Mouse (Mus musculus) naive thymus-derived CD4-positive, alpha-beta T cell, adult 2 months (primary cell): Measurements from ENCODE around the gene Rasgrf1.

Experiments
- DNase-seq: peaks from one replicate; pipeline ENCODE4 v3.0.0-alpha.2; 2011; ENCODE audit warnings: low read depth

The Rasgrf1 gene

DNA sequence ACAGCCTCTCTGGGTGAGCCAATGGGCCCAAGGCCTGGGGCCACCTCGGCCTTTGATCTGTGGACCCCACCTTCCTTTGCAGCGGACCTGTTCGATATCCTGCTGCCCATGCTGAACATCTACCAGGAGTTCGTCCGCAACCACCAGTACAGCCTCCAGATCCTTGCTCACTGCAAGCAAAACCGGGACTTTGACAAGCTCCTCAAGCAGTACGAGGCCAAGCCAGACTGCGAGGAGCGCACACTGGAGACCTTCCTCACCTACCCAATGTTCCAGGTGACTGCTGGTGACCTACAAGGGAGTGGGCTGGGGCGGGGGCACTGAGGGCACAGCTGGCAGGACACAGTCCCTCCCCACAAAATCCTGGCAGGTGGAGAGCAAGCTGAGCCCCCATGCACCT, 60.6 kb downstream of the Rasgrf1 start:
- no peak for DNase-seq

DNA sequence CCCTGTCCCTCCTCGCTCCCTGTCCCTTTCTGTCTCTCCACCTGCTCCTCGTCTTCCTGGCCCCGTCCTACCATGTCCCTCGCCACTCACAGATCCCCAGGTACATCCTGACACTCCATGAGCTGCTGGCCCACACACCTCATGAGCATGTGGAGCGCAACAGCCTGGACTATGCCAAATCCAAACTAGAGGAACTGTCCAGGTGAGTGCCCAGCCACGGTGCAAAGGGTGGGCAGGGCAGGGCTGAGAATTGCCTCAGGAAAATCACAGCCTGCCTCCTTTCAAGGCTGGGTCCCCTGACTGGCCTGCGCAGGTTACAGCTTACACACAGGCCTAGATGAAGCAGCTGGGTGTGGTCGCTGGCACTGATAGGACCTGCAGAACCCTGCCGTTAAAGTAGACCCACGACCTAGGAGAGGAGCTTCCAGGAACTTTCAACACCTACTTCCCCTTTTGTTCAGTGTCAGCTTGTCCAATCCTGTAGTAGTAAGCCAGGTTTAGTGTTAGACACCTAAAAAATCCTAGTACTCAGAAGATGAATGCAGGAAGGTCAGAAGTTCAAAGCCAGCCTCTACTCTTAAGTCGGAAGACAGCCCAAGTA, 61.3 kb downstream of the Rasgrf1 start:
- no peak for DNase-seq

DNA sequence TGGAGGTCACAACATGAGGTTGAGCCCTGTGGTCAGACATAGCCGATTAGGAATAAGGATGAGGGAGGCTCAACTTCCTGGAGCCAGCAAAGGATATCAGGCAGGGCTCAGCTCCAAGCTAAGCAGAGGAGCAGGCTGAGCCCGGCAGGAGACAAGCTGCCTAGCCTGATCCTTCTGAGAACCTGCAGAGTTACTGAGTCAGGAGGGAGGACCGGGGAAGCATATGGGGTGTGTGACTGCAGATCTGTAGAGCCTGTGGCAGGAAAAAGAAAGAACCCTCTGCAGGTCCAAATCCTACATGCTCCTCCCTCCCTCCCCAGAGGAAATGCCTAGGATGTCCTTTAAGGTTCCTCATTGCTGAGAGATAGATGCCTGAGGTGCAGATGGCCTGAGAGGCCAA, 62.6 kb downstream of the Rasgrf1 start:
- DNase-seq, result no peak

DNA sequence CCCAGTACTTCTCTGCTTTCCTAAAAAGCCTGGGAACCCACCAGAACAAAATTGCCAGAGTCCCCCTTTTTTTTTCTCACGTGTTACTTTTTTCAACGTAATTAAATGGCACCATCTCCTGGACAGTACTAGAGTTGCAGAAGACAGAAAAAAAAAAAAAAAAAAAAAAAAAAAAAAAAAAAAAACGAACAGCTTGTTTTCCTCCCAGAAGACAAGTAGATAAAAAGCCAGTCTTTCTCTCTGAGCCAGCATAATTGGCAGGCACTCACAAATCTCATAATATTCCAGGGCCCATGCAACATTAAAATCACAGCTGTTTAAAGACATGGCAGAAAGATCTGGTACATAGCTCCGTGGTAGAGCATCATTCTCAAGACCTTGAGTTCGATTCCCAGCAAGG, 64.1 kb downstream of the Rasgrf1 start:
- no peak for DNase-seq

DNA sequence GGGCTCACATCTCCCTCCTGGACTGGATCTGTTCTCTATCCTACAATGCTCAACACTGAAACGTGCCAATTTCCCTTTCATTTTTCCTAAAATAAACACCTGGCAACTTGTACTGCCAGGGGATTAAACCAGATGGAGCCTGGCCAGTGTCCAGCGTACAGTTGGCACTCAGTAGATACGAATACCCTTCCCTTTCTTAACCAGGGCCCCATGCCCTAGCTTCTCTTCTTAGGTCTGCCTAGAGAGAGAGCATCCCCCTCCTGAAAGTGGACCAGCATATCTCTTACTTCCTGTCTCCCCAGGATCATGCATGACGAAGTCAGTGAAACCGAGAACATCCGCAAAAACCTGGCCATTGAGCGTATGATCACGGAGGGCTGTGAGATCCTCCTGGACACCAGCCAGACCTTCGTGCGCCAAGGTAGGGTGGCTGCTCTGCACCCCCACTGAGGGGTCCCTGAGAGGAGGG, 64.8 kb downstream of the Rasgrf1 start:
- DNase-seq, result no peak

DNA sequence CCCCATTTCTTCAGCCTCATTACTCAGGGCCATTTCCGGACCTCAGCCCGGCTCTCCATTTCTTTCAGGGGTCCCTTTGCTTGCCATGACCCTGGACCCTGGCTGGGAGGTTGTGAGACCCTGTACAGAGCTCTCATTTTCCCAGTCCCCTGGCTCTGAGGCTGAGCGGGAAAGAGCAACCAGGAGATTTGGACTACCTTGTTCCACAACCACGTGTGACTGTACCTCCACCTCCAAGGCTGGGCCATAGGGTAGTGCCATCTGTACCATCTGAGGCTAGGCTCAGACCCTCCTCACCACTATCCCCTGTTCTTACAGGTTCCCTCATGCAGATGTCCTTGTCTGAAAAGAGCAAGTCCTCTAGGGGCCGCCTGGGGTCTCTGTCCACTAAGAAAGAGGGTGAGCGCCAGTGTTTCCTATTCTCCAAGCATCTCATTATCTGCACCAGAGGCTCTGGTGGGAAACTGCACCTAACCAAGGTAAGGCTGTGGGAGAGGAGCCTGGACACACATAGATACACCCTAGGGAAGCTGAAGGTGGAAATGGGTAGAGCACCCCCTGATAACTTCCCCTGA, 66.7 kb downstream of the Rasgrf1 start:
- no peak for DNase-seq

DNA sequence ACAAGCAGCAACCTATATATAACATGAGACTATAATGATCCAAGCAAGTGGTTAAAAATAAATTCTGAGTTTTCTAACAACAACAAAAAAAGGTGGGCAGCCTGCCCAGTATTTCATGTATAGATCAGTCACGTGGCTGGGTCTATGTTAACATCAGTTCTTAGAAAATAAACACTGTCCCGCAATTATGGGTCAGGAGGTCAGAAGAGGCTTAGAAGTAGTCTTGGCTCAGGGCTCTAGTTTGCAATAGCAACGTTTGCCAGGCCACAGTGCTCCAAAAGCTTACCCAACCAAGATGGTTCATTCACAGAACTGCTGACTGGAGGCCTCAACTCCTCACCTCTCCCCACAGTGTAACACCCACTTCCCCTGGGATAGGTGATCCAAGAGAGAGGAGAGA, 69.5 kb downstream of the Rasgrf1 start:
- no peak for DNase-seq

DNA sequence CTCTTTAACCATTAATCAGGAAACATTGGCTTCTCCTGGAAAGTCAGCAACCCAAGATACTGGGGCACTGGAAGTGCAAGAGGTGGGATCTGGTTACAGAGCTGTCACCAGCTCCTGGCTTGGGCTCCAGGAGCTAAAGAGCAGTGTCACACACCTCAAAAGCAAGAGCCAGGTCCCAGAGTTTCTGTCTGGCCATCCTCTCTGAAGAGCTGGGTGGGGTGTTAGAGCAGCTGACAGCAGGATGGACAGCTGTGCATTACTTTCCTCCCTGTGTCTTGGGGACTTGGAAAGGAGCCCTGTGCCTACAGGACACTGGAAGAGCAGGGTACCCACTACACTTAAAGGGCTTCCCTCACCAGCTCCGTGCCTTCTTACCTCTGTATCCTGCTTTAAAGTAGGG, 72.5 kb downstream of the Rasgrf1 start:
- no peak for DNase-seq

DNA sequence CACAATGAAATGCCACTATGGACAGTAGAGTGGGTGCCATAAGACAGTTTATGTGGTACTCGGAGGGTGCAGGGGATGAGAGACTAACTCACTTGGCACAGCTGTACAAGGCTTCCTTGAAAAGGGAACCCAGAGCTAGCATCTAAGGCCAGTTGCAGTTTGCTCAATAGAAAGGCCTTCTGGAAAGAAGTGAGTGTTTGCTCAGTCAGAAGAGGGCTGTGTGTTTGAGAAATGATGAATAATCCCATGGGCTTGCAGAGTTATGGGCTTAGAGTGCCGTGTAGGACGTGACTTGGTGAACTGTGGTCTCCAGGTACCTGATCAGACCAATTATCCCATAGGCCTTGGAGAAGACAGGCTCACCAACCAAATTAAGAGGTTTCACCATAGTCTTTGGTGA, 78.3 kb downstream of the Rasgrf1 start:
- DNase-seq, result no peak

DNA sequence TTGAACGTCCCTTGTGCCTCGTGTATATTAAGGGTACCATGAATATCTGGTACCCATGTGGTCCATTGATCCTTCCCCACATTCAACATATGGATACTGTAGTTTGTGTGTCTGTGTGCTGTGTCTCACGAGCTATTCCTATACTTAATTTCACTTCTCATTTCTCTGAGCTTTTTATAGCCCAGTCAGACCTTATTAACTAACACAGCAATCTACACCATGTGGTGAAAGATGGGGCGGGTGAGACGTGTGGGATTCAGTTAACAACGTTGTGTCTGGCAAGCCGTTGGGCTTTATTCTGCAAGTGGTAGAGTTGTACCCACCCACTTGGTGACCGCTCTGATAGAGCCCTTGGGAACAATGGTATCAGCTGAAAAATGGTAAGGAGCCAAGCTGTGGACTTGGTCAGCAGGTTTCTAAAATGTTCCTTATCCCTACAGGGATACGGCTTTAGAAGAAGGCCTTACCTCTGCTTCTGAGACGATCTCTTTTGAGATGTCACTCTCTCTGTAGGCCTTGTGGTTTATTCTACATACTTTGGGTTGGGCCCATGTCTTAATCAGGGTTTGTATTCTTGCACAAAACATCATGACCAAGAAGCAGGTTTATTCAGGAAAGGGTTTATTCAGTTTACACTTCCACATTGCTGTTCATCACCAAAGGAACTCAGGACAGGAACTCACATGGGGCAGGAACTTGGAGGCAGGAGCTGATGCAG, 79.3 kb downstream of the Rasgrf1 start:
- DNase-seq, result no peak

DNA sequence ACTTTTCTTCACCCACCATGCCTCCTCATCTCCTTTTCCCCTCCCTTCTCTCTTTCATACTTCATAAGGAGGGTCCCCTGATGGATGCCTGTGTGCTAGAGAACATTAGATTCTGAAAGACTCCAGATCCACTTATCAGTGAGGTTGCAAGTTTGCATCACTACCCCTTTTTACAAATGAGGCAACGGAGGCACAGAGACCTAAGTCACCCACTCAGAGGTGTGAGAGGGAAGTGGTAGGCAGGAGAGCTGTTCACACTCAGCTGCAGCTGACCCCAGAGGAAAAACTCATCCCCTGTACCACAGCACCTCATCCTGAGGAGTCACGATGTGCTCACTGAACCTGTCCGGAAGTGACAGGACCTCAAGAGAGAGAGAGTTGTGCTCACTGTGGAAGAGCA, 96.7 kb downstream of the Rasgrf1 start:
- no peak for DNase-seq

DNA sequence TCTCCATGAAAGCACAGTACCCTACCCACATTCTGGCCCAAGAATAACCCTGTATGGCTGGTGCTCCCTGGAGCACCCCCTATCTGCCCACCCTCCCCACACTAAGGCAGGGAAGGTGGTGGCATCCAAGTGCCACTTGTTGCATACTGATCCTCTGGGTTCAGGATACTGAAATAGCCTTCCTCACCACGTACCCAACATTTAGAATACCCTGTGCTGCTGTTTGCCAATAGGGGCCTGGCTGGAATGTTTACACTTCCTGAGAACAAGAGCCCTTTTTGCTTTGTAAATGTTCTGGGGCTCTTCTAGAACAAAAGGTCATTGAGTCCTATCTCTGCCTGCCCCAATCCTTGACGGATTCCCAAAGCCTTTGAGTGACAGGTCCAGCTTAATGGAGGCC, 97.4 kb downstream of the Rasgrf1 start:
- DNase-seq, result no peak

DNA sequence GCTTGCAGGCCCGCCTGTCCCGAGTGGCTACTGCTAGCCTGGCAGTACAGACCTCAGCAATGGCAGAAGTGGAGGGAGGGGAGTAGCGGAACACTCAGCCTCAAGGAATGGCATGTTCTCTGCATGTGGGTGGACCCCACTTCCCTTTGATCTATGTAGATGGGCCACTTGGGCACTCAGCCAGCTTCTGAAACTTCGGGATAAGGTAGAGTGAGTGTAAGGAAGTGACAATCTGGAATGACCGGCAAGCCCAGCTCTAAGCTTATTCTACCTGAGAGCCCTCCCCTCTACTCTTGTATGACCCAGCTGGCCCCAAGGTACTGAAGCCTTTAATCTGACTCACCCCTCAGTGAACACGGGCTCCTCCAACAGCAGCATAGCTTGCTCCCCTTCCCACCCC, 98.4 kb downstream of the Rasgrf1 start:
- DNase-seq, result no peak

DNA sequence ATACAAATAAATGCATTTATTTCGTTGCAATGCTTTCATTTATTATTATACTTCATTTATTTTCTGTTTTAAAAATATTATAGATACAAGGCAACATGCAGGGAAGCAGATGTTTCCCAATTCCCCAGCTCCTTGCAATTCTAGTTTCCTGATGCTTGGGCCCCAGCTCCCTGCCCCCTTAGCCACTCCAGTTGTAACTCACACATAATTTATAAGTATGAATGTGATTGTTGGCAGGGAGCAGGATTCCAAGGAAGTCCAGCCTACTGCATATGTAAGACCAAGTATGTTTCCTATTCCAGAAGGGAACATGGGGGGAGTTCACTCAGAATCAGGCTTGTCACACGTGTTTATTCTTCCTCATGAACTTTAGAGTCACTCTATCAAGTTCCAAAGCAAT, 102.1 kb downstream of the Rasgrf1 start:
- DNase-seq, result no peak

DNA sequence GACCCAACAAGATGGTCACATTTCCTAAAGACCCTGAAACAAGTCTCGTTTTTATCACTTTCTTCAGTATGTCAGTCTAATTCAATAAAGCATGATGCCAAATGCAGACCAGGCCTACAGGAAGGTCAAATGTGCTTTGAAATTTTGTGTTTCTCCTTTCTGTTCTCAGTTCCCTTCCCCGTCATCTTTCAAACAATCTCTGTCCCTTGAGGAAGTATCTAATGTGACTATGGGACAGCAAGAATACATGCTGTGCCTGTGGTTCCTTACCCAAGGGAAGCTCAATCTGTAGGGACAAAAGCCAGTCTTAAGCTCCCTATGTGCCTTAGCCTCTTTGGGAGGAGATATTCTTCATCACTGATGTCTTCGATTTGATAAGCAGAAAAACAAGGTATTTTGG, 104.9 kb downstream of the Rasgrf1 start:
- DNase-seq, result no peak

DNA sequence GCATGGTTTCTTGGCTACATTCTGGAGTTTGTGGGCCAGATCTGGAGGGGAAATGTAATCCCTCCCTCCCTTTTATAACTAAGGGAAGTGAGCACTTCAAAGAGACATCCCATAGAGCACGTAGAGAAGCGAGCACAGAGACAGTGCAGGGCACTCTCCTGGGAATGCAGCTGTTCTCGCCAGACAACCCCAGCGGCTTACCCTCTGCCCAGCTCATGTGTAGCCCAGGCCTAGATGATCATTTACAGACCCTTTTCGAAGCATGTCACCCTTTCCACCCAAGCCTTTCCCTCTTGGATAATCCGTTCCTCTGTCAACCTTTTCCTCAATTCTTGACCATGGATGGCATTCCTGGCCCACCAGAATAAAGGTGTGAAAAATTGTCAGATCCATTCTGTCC, 106.5 kb downstream of the Rasgrf1 start:
- no peak for DNase-seq

DNA sequence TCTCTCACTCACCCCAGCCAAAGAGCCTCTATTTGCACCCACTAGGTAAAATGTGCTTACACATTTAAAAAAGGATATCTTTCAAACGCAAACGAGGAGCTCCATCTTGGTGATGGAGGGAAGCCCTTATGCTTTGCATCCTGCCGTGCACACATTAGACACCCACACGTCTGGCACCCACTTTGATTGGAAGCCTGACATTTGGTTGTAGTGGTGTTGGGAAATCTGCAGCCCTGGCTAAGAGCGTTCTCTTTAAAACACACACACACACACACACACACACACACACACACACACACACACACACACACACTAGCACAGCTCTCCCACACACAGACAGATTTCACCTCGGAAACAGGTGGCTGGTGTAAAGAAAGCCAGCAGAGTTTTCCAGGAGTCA, 111.2 kb downstream of the Rasgrf1 start:
- DNase-seq, result no peak

DNA sequence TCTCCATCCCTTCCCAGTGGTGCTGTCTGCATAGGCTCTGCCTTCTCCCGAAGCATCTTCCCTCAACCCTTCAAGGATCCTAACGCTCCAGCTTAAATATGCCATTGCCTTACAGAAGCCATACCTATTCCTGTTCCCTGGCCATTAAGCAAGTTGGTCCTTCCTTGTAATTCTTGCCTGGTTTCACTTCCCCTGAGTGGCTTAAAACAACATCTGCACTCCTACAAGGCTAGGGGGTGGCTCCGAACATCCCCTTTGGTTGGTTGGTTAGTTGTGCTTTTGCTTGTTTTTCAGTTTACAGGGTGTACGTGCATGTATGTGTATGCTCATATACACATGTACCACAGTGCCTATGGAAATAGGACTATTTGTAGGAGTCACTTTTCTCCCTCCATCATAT, 111.7 kb downstream of the Rasgrf1 start:
- DNase-seq, result no peak

DNA sequence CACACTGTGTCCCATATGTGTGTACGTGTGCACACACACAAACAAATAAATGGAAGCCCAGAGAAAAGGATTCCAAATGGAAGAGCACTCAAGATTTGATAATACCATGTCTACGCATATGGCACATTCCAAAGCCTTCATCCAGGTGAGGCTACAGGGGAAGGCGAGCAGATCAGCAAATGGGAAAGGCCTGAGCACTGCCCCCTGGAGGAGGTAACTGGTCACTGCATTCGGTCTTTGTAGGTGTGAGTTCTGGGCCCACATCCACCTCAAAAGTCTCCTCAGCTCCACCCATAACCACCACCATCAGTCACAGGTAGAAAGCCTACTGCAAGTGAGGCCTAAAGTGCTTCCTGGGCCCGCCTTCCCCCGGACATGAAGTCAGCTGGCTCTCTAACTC, 118.0 kb downstream of the Rasgrf1 start:
- no peak for DNase-seq

DNA sequence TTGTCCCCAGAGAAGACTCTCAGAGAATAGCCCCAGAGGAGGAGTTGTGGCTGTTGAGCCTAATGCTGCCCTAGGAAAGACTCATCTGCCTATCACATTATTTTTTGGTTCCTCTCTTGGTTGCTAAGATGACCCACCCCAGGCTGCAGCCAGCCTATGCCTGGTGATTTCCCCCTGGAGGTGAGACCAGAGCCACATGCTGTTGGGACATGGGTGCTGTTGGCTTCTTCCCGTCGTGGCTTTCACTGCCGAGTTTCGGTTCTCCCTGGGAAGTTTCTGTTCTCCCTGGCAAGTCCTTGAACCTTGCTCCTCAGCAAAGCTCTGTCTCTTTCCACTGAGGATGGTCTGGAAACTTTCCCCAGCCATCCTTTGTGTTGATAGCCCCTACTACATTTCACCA, 124.2 kb downstream of the Rasgrf1 start:
- DNase-seq, result no peak

DNA sequence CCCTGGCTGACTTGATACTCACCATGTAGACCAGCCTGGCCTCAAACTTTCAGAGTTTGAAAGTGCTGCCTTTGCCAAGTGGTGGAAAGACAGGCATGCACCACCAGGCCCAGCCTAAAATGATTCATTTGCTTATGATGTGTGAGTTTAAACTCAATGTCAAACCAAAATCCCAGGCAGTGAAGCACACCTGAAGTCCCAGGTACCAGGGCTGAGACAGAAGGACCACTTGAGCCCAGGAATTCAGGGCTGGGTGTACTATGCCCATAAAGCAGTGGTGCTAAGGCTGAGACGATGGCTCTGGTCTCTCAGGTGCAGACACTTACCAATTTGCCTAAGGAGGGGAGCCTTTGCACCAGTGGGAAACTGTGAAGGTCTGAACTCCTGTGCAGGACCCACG, 125.5 kb downstream of the Rasgrf1 start:
- no peak for DNase-seq

DNA sequence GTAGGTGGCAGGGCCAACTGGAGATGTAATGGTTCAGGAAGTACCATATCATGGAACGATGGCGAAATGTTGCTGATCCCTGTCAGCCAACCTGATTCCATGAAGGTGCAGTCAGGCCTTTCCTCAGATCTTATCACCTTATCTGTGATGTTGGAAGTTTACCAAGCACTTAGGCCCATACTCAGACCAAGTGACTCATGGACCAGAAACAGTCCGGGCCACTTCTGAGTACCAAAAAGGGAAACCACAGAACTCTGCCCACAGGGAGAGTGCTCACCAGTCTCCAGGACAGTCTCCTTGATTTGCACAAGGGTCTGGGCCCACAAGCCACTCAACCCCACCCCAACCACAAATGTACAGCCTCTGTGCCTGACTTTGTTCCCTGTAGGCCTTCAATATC, 126.1 kb downstream of the Rasgrf1 start:
- DNase-seq, result no peak

DNA sequence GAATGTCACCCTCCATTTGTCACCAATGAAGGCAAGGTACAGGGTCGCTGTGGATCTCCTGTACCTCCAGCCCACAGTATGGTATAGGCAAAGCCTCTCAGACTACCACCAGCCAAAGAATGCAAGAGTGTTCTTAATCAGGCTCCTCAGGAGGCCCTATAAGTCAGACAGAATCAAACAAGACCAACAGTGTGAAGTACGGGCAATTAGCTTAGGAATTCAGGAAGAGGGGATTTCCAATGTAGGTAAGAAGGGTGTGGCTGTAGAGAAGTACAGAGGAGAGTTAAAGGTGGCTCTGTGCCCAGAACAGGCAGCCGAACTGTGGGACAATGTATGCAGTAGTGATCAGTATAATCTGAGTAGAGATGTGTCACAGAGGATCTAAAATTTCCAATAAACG, 126.6 kb downstream of the Rasgrf1 start:
- no peak for DNase-seq

DNA sequence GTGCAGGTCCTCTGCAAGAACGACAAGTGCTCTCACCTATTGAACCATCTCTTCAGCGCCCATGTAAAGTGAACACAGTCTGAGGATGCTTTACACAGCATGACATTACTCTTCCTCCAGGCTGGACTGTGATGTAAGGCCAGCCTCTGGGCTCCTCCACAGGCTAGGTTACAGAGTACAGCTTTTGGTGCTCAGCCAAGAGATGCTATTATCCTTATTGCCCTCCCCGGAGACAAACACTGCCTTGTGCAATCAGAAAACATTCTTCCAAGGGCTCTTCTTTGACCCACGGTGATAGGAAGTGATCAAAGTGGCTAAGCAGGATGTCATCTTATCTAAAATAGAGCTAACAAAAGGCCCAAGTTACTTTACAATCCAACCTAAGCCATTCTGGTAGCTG, 128.8 kb downstream of the Rasgrf1 start:
- no peak for DNase-seq
